In the genomic region with DNA sequence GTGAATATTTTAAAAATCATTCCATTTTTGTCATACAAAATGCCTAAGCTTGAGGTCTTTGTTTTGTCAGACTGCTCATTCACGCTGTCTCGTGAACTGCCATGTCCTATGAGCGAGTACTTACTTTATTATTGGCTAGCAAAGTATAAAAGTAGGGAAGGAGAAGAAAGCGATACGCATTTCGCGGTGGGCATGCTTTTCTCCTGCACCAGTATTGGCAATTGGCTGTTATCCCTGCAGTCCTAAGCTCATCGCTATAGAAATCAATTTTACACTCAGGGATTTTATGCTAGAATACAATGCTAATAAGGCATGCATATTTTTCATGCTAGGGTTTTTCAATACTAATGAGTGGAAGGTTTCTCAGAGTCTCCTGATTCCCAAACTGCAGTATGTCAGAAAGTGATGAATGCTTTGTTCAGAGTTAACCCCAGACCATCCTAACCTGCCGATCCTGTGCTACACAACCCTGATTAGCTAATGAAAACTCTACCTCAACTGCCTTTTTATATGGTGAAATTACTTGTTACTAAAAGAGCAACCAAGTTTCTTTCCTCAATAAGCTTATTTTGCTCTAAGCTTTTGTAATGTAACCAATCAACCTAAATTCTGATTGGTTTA, we compare ENCODE assay signal across 19 mouse cellular contexts.
DNase-seq lines count a peak whose midpoint lies in the region; ATAC-seq and TF ChIP-seq lines count a peak whose summit lies in the region.
"Had no signal": no experiment of that assay in that cellular context is flagged by ENCODE, and none has a peak within 500 bp of the region (broad histone marks: within the 10 kb centered on the region; RNA-seq: fewer than 3 reads in every experiment).

No protein-coding gene starts in this region.

- H3K27ac ChIP-seq in hindbrain, embryonic 12.5 days, result no peak overlapping the region
- no peak overlapping the region for H3K27ac ChIP-seq in hindbrain, embryonic 11.5 days (ENCODE audit: low read depth, low read length)
- no peak overlapping the region for H3K27ac ChIP-seq in hindbrain, postnatal 0 days
- no peak overlapping the region for H3K27ac ChIP-seq in midbrain, embryonic 15.5 days
- H3K27ac ChIP-seq: embryonic facial prominence, embryonic 12.5 days; forebrain, embryonic 15.5 days; heart, embryonic 10.5 days had no signal

- H3K4me1 ChIP-seq in hindbrain, embryonic 12.5 days, result peaks cover 3% of the 10 kb centered on the region; the same call in 1 of the 2 replicates
- no peaks in the 10 kb centered on the region for H3K4me1 ChIP-seq in hindbrain, embryonic 11.5 days (replicated peaks; ENCODE audit: control insufficient read depth, insufficient read depth, low read length)
- no peaks in the 10 kb centered on the region for H3K4me1 ChIP-seq in hindbrain, postnatal 0 days (ENCODE audit: insufficient read depth, low read length)
- H3K4me1 ChIP-seq in midbrain, embryonic 15.5 days, result peaks cover 5% of the 10 kb centered on the region; the same call in 1 of the 2 replicates
- H3K4me1 ChIP-seq: embryonic facial prominence, embryonic 12.5 days; heart, embryonic 10.5 days had no signal

- TF ChIP-seq POLR2A in brain, embryonic 14.5 days (IDR thresholded peaks at IDR 0.05; ENCODE audit: borderline replicate concordance, extremely low read depth, insufficient read depth, insufficient read length, poor library complexity, severe bottlenecking), result no peak

- H3K27me3 ChIP-seq in hindbrain, embryonic 12.5 days, result no peaks in the 10 kb centered on the region
- H3K27me3 ChIP-seq in hindbrain, embryonic 11.5 days (ENCODE audit: control insufficient read depth, insufficient read depth, low read length), result no peaks in the 10 kb centered on the region
- no peaks in the 10 kb centered on the region for H3K27me3 ChIP-seq in hindbrain, postnatal 0 days (ENCODE audit: insufficient read depth, low read length)
- no peaks in the 10 kb centered on the region for H3K27me3 ChIP-seq in midbrain, embryonic 15.5 days (replicated peaks)
- H3K27me3 ChIP-seq: embryonic facial prominence, embryonic 12.5 days; forebrain, embryonic 15.5 days had no signal

- 60% methylated on average over 9 of the region's 9 CpGs for WGBS in hindbrain, embryonic 12.5 days
- 67% methylated on average over 9 of the region's 9 CpGs for WGBS in hindbrain, embryonic 11.5 days
- 29% methylated on average over 9 of the region's 9 CpGs for WGBS in hindbrain, postnatal 0 days
- WGBS in midbrain, embryonic 15.5 days, result 36% methylated on average over 9 of the region's 9 CpGs

- DNase-seq in hindbrain, embryonic 11.5 days (ENCODE audit: low spot score), result no peak
- peak; percentile 33 for DNase-seq in brain, embryonic 14.5 days (ENCODE audit: low read depth)
- peak; percentile 36 for DNase-seq in hindbrain, postnatal 0 days (ENCODE audit: low spot score)
- no peak for DNase-seq in gastrocnemius, postnatal 25 days
- no peak for DNase-seq in right cerebral cortex, postnatal 10 days (ENCODE audit: low spot score in 2 of 2)
- DNase-seq in embryo, embryonic 10.5 days (ENCODE audit: low spot score), result no peak
- DNase-seq: adrenal gland, adult 8-10 months; adrenal gland, postnatal 36 days; B cell, adult 2 months; cerebellum, adult 11 months; heart, adult 18-20 months; heart, postnatal 14 days had no signal

- no peak for TF ChIP-seq CTCF in brain, embryonic 14.5 days (IDR thresholded peaks at IDR 0.05; ENCODE audit: borderline replicate concordance, extremely low read depth, insufficient read depth, insufficient read length)
- TF ChIP-seq CTCF in hindbrain, postnatal 0 days (IDR thresholded peaks at IDR 0.05; ENCODE audit: low read depth), result no peak

- no peak overlapping the region for H3K9ac ChIP-seq in hindbrain, embryonic 12.5 days
- H3K9ac ChIP-seq in hindbrain, embryonic 11.5 days (ENCODE audit: low read depth, low read length), result no peak overlapping the region
- H3K9ac ChIP-seq in hindbrain, postnatal 0 days (replicated peaks; ENCODE audit: low read length), result no peak overlapping the region
- H3K9ac ChIP-seq in midbrain, embryonic 15.5 days, result no peak overlapping the region
- H3K9ac ChIP-seq: embryonic facial prominence, embryonic 12.5 days; forebrain, embryonic 15.5 days had no signal

- no peaks in the 10 kb centered on the region for H3K9me3 ChIP-seq in hindbrain, embryonic 12.5 days (replicated peaks)
- H3K9me3 ChIP-seq in hindbrain, embryonic 11.5 days (ENCODE audit: control insufficient read depth, low read length), result no peaks in the 10 kb centered on the region
- H3K9me3 ChIP-seq in hindbrain, postnatal 0 days (ENCODE audit: low read length), result no peaks in the 10 kb centered on the region
- H3K9me3 ChIP-seq in midbrain, embryonic 15.5 days, result no peaks in the 10 kb centered on the region
- H3K9me3 ChIP-seq: embryonic facial prominence, embryonic 12.5 days; forebrain, embryonic 15.5 days; G1E; heart, embryonic 10.5 days had no signal

- no peak overlapping the region for H3K4me2 ChIP-seq in hindbrain, embryonic 12.5 days (replicated peaks)
- no peak overlapping the region for H3K4me2 ChIP-seq in hindbrain, embryonic 11.5 days (replicated peaks; ENCODE audit: low read depth, low read length)
- H3K4me2 ChIP-seq in hindbrain, postnatal 0 days (ENCODE audit: low read depth, low read length), result peak overlapping the region; percentile 31
- peak overlapping the region; percentile 16 for H3K4me2 ChIP-seq in midbrain, embryonic 15.5 days
- H3K4me2 ChIP-seq: embryonic facial prominence, embryonic 12.5 days; forebrain, embryonic 15.5 days had no signal

- ATAC-seq in hindbrain, embryonic 12.5 days (ENCODE audit: low FRiP score), result peak; percentile 63
- no peak for ATAC-seq in hindbrain, embryonic 11.5 days (ENCODE audit: low FRiP score)
- ATAC-seq in hindbrain, postnatal 0 days, result peak; percentile 54; the same call in 1 of the 2 replicates
- ATAC-seq in midbrain, embryonic 15.5 days (replicated peaks), result peak; percentile 76
- ATAC-seq: CD4-positive, CD25-positive, alpha-beta regulatory T cell, adult 4 months had no signal

- H3K36me3 ChIP-seq in hindbrain, embryonic 12.5 days, result no peaks in the 10 kb centered on the region
- no peaks in the 10 kb centered on the region for H3K36me3 ChIP-seq in hindbrain, embryonic 11.5 days (ENCODE audit: control insufficient read depth, insufficient read depth, low read length)
- H3K36me3 ChIP-seq in hindbrain, postnatal 0 days (ENCODE audit: insufficient read depth, low read length), result no peaks in the 10 kb centered on the region
- H3K36me3 ChIP-seq in midbrain, embryonic 15.5 days (replicated peaks), result no peaks in the 10 kb centered on the region
- H3K36me3 ChIP-seq: embryonic facial prominence, embryonic 12.5 days; forebrain, embryonic 15.5 days; G1E; heart, embryonic 10.5 days had no signal

- no peak overlapping the region for H3K4me3 ChIP-seq in hindbrain, embryonic 12.5 days
- H3K4me3 ChIP-seq in hindbrain, embryonic 11.5 days (ENCODE audit: low read depth, low read length), result no peak overlapping the region
- H3K4me3 ChIP-seq in hindbrain, postnatal 0 days (ENCODE audit: low read length), result no peak overlapping the region
- H3K4me3 ChIP-seq in midbrain, embryonic 15.5 days, result no peak overlapping the region
- H3K4me3 ChIP-seq: embryonic facial prominence, embryonic 12.5 days; forebrain, embryonic 15.5 days; heart, embryonic 10.5 days had no signal

Comparison
In these comparisons a context has a peak if more than half of its experiments do, and no peak if none do; other contexts are left out.
1. H3K4me2 ChIP-seq: peak in hindbrain, postnatal 0 days (single experiment) and midbrain, embryonic 15.5 days (single experiment); none in hindbrain, embryonic 12.5 days (single experiment) and hindbrain, embryonic 11.5 days (single experiment).
2. DNase-seq: peak in brain, embryonic 14.5 days (single experiment) and hindbrain, postnatal 0 days (single experiment); none in hindbrain, embryonic 11.5 days (single experiment), gastrocnemius, postnatal 25 days (single experiment), right cerebral cortex, postnatal 10 days (0 of 2) and embryo, embryonic 10.5 days (single experiment).